Mouse (Mus musculus) lung, postnatal 0 days (tissue): ENCODE results near the gene Trip11. TPM values are rescaled to one million over a fixed set of nuclear protein-coding genes. Genes with fewer than 3 reads are reported as not detected.

Experiments used
- ATAC-seq: fragments of 200-750 bp; cut with Nextera tagmentation; 2 replicates; pipeline ENCODE4 v1.8.0; 2017; ENCODE audit warnings: moderate library complexity
- DNase-seq: peaks from one replicate; pipeline ENCODE4 v3.0.0-alpha.2; 2016; ENCODE audit warnings: low spot score
- H3K27ac ChIP-seq: fragments of 300-500 bp; sonication (generic); 2 replicates; pipeline ENCODE4 v1.5.1; 2014; ENCODE audit warnings: antibody characterized with exemption, mild to moderate bottlenecking, low read length, mixed read lengths
- H3K27me3 ChIP-seq: fragments of 300-500 bp; sonication (generic); replicated peaks from 2 replicates; pipeline ENCODE4 v1.6.1; 2014; ENCODE audit warnings: low read length, mixed read lengths; ENCODE audit not compliant: insufficient read depth
- H3K36me3 ChIP-seq: fragments of 300-500 bp; sonication (generic); 2 replicates; pipeline ENCODE4 v1.6.1; 2014; ENCODE audit warnings: low read length, mixed read lengths; ENCODE audit not compliant: insufficient read depth
- H3K4me1 ChIP-seq: fragments of 300-500 bp; sonication (generic); 2 replicates; pipeline ENCODE4 v1.6.1; 2014; ENCODE audit warnings: antibody characterized with exemption, low read depth, low read length, mixed read lengths; ENCODE audit not compliant: insufficient read depth
- H3K4me2 ChIP-seq: fragments of 300-500 bp; sonication (generic); replicated peaks from 2 replicates; pipeline ENCODE4 v1.6.1; 2014; ENCODE audit warnings: low read depth, mild to moderate bottlenecking, low read length, moderate library complexity, mixed read lengths
- H3K4me3 ChIP-seq: fragments of 300-500 bp; sonication (generic); 2 replicates; pipeline ENCODE4 v1.5.1; 2014; ENCODE audit warnings: low read depth, low read length
- H3K9ac ChIP-seq: fragments of 300-500 bp; sonication (generic); replicated peaks from 2 replicates; pipeline ENCODE4 v1.6.1; 2014; ENCODE audit warnings: low read depth, mild to moderate bottlenecking
- H3K9me3 ChIP-seq: fragments of 300-500 bp; sonication (generic); 2 replicates; pipeline ENCODE4 v1.6.1; 2016; ENCODE audit warnings: low read length, mixed read lengths
- CTCF ChIP-seq: IDR thresholded peaks from 2 replicates; pipeline ENCODE4 v1.5.1; 2016; ENCODE audit warnings: antibody characterized with exemption, mild to moderate bottlenecking
- EP300 ChIP-seq: IDR thresholded peaks from 2 replicates; pipeline ENCODE4 v1.6.1; 2016; ENCODE audit warnings: antibody characterized with exemption, mild to moderate bottlenecking, control low read depth
- WGBS: fragments of 180-500 bp; shearing (Covaris S2); extraction: QIAGEN DNeasy Blood & Tissue Kit; methylation state at CpG from one replicate; pipeline ENCODE4 v1.1.7; 2014; 5-methylcytosine and 5-hydroxymethylcytosine counted together
- polyA plus RNA-seq: library from polyadenylated mRNA; unstranded; fragments of >200 nt; fragmentation: Nextera tagmentation; extraction: Ambion mirVana; gene quantifications from 2 replicates; pipeline ENCODE4 v1.2.1, GENCODE M21; 2015

The Trip11 gene
- polyA plus RNA-seq, 1 experiment from 2014 or later = 30.8 TPM

- Histone ChIP-seq H3K27me3 (no peaks in the 10 kb centered on the region), H3K9ac (no peak overlapping the region), H3K36me3 (peaks cover 14% of the 10 kb centered on the region; the same call in 1 of the 2 replicates), H3K4me2 (no peak overlapping the region), H3K4me3 (no peak overlapping the region), H3K9me3 (no peaks in the 10 kb centered on the region), H3K4me1 (peaks cover 4% of the 10 kb centered on the region), H3K27ac (no peak overlapping the region)
- 81% methylated on average over 6 of the region's 6 CpGs for WGBS
- DNase-seq = no peak
- TF ChIP-seq CTCF (no peak), EP300 (no peak)
- no peak for ATAC-seq
Observed at GRCm38 (mm10) chr12:101833115-101833506, 80.0 kb downstream of the Trip11 start.

- peaks cover 4% of the 10 kb centered on the region for H3K4me1 ChIP-seq
- ATAC-seq (peak; percentile 61), DNase-seq (peak; percentile 53)
- H3K4me2 ChIP-seq = no peak overlapping the region
- H3K36me3 ChIP-seq = peaks cover 14% of the 10 kb centered on the region; the same call in 1 of the 2 replicates
- no peak overlapping the region for H3K4me3 ChIP-seq
- no peak overlapping the region for H3K9ac ChIP-seq
- H3K27ac ChIP-seq = no peak overlapping the region
- no peaks in the 10 kb centered on the region for H3K9me3 ChIP-seq
- TF ChIP-seq EP300 (no peak), CTCF (no peak)
- 29% methylated on average over 7 of the region's 7 CpGs for WGBS
- H3K27me3 ChIP-seq = no peaks in the 10 kb centered on the region
Observed at GRCm38 (mm10) chr12:101832179-101833114, 80.6 kb downstream of the Trip11 start.

- H3K4me2 ChIP-seq = no peak overlapping the region
- no peaks in the 10 kb centered on the region for H3K27me3 ChIP-seq
- peaks cover 4% of the 10 kb centered on the region for H3K4me1 ChIP-seq
- peak overlapping the region; percentile 47; the same call in 1 of the 2 replicates for H3K27ac ChIP-seq
- TF ChIP-seq CTCF (no peak), EP300 (no peak)
- 0 out of 2 replicates have a peak, but pooled peaks cover 8% of the 10 kb centered on the region for H3K36me3 ChIP-seq
- DNase-seq = no peak
- H3K9ac ChIP-seq = no peak overlapping the region
- ATAC-seq = no peak
- 42% methylated on average over 4 of the region's 4 CpGs for WGBS
- H3K4me3 ChIP-seq = no peak overlapping the region
- no peaks in the 10 kb centered on the region for H3K9me3 ChIP-seq
Observed at GRCm38 (mm10) chr12:101831221-101831620, 81.8 kb downstream of the Trip11 start.

- no peak overlapping the region for H3K4me2 ChIP-seq
- no peak overlapping the region for H3K27ac ChIP-seq
- no peaks in the 10 kb centered on the region for H3K36me3 ChIP-seq
- TF ChIP-seq EP300 = no peak
- TF ChIP-seq CTCF = no peak
- DNase-seq = no peak
- no peak overlapping the region for H3K9ac ChIP-seq
- H3K4me1 ChIP-seq = peaks cover 7% of the 10 kb centered on the region; the same call in 1 of the 2 replicates
- H3K4me3 ChIP-seq = no peak overlapping the region
- 88% methylated on average over 4 of the region's 4 CpGs for WGBS
- H3K27me3 ChIP-seq = no peaks in the 10 kb centered on the region
- H3K9me3 ChIP-seq = no peaks in the 10 kb centered on the region
- ATAC-seq = no peak
Observed at GRCm38 (mm10) chr12:101823161-101823560, 89.9 kb downstream of the Trip11 start.

DNA sequence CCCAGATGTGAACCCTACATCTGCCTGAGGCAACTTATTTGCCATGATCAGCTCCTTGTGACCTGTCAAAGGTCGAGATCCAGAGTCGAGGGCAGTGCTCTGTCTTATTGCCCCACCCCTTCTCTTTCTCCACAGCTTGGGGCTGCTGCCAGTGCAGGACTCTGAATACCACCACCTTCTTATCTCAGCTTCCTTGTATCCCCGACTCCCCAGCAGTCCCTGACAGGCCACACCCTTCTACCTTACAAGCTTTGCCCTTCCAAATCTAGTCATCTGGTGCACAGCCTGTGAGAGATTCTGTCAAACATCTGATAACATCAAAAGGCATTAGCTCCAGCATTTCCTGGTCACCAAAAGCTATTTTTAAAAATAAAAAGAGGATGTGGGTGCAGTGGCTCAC lies 91.5 kb downstream of the Trip11 start:
- no peak for ATAC-seq
- Histone ChIP-seq H3K4me3 (no peak overlapping the region), H3K27ac (no peak overlapping the region), H3K27me3 (no peaks in the 10 kb centered on the region), H3K9ac (no peak overlapping the region), H3K36me3 (no peaks in the 10 kb centered on the region), H3K9me3 (no peaks in the 10 kb centered on the region), H3K4me2 (no peak overlapping the region), H3K4me1 (peaks cover 9% of the 10 kb centered on the region; the same call in 1 of the 2 replicates)
- DNase-seq = no peak
- WGBS = 10% methylated on average over 3 of the region's 3 CpGs
- TF ChIP-seq EP300 (no peak), CTCF (no peak)

GRCm38 (mm10) chr12:101819570-101819969 lies 93.5 kb downstream of the Trip11 start:
- ATAC-seq (no peak), DNase-seq (no peak)
- TF ChIP-seq EP300 (no peak), CTCF (no peak)
- Histone ChIP-seq H3K27ac (peak overlapping the region; percentile 87; the same call in 1 of the 2 replicates), H3K4me2 (peak overlapping the region; percentile 92), H3K9ac (peak overlapping the region; percentile 41; the same call in 1 of the 2 replicates), H3K4me1 (peaks cover 12% of the 10 kb centered on the region; the same call in 1 of the 2 replicates), H3K36me3 (no peaks in the 10 kb centered on the region), H3K27me3 (no peaks in the 10 kb centered on the region), H3K4me3 (peak overlapping the region; percentile 55), H3K9me3 (no peaks in the 10 kb centered on the region)
- WGBS = 35% methylated on average over 9 of the region's 9 CpGs
